Mouse (Mus musculus) layer of hippocampus, postnatal 25 days (tissue): ENCODE measurements around the gene Spire2. TPM values are rescaled to one million over a fixed set of nuclear protein-coding genes. Genes with fewer than 3 reads are reported as not detected.
"Not testable (repeated sequence)": the region's sequence is repeated elsewhere in the genome, so short reads cannot be mapped to it uniquely, and the experiment has no call there.

ENCODE experiments used
- DNase-seq, 2 experiments: peaks; one replicate each; pipeline ENCODE4 v3.0.0; 2022; ENCODE audit warnings: mixed read lengths in 2 of 2, low spot score in 1 of 2; ENCODE audit errors: extremely low spot score in 1 of 2
- total RNA-seq, 2 experiments: library from RNA; stranded (reverse); gene quantifications; 2 replicates each; pipeline ENCODE4 v1.2.3; 2021

The Spire2 gene
- total RNA-seq, 2 experiments from 2014 or later, result 15.3 to 17.9 TPM

DNA sequence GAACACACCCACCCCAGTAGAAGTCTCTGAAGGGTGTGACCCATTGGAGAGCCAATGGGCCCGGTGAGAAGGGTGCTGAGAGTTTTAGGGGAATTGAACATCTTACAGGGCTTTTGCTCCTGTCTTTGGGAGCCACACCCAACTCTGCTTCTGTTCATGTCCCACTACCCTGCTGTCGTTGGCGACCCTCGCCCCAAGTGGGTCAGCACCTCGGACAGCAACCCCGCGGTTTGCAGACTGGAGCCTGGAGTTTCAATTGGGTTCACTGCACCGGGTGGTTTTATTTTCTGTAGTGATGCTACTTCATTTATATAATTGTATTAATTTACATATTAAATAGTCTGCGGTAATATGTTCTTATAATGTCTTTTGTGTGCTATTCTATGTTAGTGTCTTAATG, 81.7 kb downstream of the Spire2 start:
- no peak for DNase-seq

DNA sequence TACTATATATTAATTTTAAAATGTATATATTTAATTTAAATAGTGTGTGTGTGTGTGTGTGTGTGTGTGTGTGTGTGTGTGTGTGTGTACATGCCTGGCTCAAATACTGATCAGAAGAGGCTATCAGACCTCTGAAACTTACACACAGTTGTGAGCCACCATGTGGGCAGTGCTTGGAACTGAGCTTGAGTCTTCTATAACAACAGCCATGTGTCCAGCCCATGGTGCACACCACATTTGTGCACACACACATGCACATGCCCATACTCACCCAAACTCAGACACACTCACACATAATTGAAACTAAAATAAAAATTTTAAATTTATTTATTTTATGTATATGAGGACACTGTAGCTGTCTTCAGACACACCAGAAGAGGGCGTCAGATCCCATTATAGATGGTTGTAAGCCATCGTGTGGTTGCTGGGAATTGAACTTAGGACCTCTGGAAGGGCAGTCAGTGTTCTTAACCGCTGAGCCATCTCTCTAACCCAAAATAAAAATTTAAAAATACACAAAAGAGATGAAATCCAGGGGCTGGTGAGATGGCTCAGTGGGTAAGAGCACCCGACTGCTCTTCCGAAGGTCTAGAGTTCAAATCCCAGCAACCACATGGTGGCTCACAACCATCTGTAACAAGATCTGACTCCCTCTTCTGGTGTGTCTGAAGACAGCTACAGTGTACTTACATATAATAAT, 82.6 kb downstream of the Spire2 start:
- not testable (repeated sequence) for DNase-seq

DNA sequence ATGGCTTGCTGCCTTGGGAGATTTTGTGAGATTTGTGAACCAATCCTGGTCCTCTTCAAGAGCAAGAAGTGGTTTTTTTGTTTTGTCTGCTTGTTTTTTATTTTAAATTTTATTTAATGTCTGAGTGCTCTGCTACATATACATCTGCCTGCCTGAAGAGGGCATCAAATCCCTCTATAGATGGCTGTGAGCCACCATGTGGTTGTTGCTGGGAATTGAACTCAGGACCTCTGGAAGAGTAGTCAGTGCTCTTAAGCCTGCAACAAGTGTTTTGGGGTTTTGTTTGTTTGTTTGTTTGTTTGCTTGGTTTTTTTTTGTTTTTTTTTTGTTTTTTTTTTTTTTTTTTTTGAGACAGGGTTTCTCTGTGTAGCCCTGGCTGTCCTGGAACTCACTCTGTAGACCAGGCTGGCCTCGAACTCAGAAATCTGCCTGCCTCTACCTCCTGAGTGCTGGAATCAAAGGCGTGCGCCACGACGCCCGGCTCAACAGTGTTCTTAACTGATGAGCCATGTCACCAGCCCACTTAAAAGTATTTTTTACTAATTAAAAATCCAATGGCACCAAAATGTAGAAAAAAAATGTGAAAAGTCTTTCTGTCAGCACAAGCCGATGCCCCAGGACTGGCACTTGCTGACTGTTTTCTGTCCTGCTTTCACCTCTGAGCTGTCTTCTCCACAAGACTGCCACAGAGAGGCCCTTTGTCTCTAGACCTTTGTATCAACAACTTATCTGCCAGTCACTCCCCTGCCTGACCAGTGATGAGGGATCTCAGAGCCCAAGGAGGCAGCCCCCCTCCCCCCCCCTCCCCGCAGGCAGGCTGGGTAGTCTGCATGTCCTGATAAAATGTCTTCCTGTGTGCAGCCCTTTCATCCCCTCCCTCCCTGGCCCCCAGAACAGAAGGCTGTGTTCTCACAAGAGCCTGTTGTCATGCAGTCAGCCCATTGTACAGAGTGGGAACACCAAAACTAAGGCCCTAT, 83.7 kb downstream of the Spire2 start:
- DNase-seq, result no peak

DNA sequence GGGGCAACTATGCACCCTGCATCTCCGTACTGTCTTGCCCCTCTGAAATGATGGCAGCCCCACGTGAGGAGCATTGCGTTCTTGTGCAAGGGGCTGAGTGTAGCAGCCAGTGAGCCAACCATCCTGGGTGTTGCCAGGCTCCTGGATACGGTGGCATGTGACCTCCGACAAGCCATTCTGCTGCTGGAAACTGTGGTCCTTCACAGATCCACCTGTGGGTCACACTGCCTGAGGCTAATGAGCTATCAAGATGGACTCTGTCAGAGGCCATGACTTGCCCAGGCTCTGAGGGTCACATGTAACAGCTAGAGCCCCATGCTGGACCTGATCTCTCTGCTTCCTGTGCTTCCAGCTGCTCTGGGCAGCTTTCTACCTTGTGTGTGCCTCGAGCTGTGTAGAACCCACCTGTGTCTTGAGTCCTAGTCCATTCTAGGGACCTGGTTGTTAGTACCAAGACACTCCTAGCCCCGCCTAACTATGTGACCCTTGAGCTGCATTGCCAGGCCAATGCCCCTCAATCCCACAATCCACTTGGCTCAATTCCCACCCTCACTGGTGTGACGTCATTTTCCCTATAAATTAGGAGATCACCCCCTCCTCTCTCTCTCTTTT, 84.5 kb downstream of the Spire2 start:
- DNase-seq, result no peak

Other genes with a start within 250 kb of the Spire2 start
- 100 to 1,000 TPM; 378 to 449 TPM for gene Rpl13, start 230.4 kb upstream of the Spire2 start, total RNA-seq
- 100 to 1,000 TPM; 273 to 300 TPM for gene Cpne7, start 215.3 kb upstream of the Spire2 start, total RNA-seq
- 1 to 10 TPM; 2.0 to 2.5 TPM for gene Sult5a1, start 174.4 kb upstream of the Spire2 start, total RNA-seq
- gene Dpep1, start 146.5 kb upstream of the Spire2 start, total RNA-seq, result under 1 TPM; 0.17 to 0.23 TPM
- 100 to 1,000 TPM; 112 to 116 TPM for gene Chmp1a, start 120.0 kb upstream of the Spire2 start, total RNA-seq
- 1 to 10 TPM; 6.5 to 7.3 TPM for gene Spata33, start 119.9 kb upstream of the Spire2 start, total RNA-seq
- gene Cdk10, start 107.9 kb upstream of the Spire2 start, total RNA-seq, result 10 to 100 TPM; 77.3 to 94.0 TPM
- 10 to 100 TPM; 85.7 to 94.3 TPM for gene Spata2l, start 96.5 kb upstream of the Spire2 start, total RNA-seq
- 10 to 100 TPM; 19.1 to 23.7 TPM for gene Zfp276, start 78.5 kb upstream of the Spire2 start, total RNA-seq
- 10 to 100 TPM; 57.4 to 65.0 TPM for gene Vps9d1, start 78.4 kb upstream of the Spire2 start, total RNA-seq
- gene Fanca, start 14.1 kb upstream of the Spire2 start, total RNA-seq, result 1 to 10 TPM; 1.7 to 3.7 TPM
- 100 to 1,000 TPM; 485 to 539 TPM for gene Tcf25, start 41.0 kb downstream of the Spire2 start, total RNA-seq
- under 1 TPM in 1 of 2 experiments, not detected in 1; 0.10 TPM for gene Mc1r, start 74.4 kb downstream of the Spire2 start, total RNA-seq
- gene Tubb3, start 78.7 kb downstream of the Spire2 start, total RNA-seq, result 100 to 1,000 TPM; 317 to 360 TPM
- gene Def8, start 90.8 kb downstream of the Spire2 start, total RNA-seq, result 10 to 100 TPM; 64.6 to 66.6 TPM
- gene Afg3l1, start 145.2 kb downstream of the Spire2 start, total RNA-seq, result 10 to 100 TPM; 28.1 to 30.6 TPM
- 10 to 100 TPM; 10.5 to 10.8 TPM for gene Dbndd1, start 182.8 kb downstream of the Spire2 start, total RNA-seq
- gene Gas8, start 186.1 kb downstream of the Spire2 start, total RNA-seq, result 10 to 100 TPM; 23.3 to 33.1 TPM